Comparison of ENCODE assay signal across 7 mouse cellular contexts in genomic region chrX:53055771-53056170, GRCm38 (mm10).
DNase-seq lines count a peak whose midpoint lies in the region; ATAC-seq and TF ChIP-seq lines count a peak whose summit lies in the region.

No protein-coding gene starts in this region.

- no peak for TF ChIP-seq RAD21 in CH12.LX (IDR thresholded peaks at IDR 0.05; ENCODE audit: low read depth, low read length)

- in situ Hi-C loops in CH12.LX (cut with MboI; ENCODE audit: low pct_ligation_motif_present, low pct_unique_long_range_greater_than_20kb, low sequenced_read_pairs) = no loop called here

- 0 out of 4 replicates have a peak, but pooled peaks cover 0 to 4% of the 10 kb centered on the region in 2 experiments for H3K4me1 ChIP-seq in CH12.LX (ENCODE audit: control insufficient read depth in 1 of 2, insufficient read depth in 2 of 2)
- 0 out of 2 replicates have a peak, but pooled peaks cover 4% of the 10 kb centered on the region for H3K4me1 ChIP-seq in heart, embryonic 15.5 days (replicated peaks)
- H3K4me1 ChIP-seq in liver, embryonic 14.5 days (replicated peaks; ENCODE audit: control insufficient read depth in 2 of 2, insufficient read depth in 2 of 2, low read length in 1 of 2) = peaks cover 0 to 6% of the 10 kb centered on the region in 2 experiments; a peak in 2 of 4 replicates
- H3K4me1 ChIP-seq in stomach, embryonic 14.5 days (ENCODE audit: control insufficient read depth, insufficient read depth, low read length) = 0 out of 2 replicates have a peak, but pooled peaks cover 4% of the 10 kb centered on the region

- ATAC-seq in heart, embryonic 15.5 days (replicated peaks; ENCODE audit: insufficient number of reproducible peaks, insufficient read depth, low FRiP score, low read depth) = no peak
- no peak for ATAC-seq in liver, embryonic 14.5 days (ENCODE audit: insufficient read depth)
- ATAC-seq in stomach, embryonic 14.5 days (ENCODE audit: insufficient number of reproducible peaks, insufficient read depth, low FRiP score, low read depth) = no peak

- H3K4me2 ChIP-seq in CH12.LX (ENCODE audit: insufficient read depth, low read depth, poor library complexity, severe bottlenecking) = peak overlapping the region; percentile 30
- peak overlapping the region; percentile 62; the same call in 1 of the 2 replicates for H3K4me2 ChIP-seq in heart, embryonic 15.5 days
- peak overlapping the region; percentile 81 for H3K4me2 ChIP-seq in liver, embryonic 14.5 days (ENCODE audit: low read depth)
- H3K4me2 ChIP-seq in stomach, embryonic 14.5 days (replicated peaks; ENCODE audit: low read depth, low read length) = peak overlapping the region; percentile 40

- DNase-seq in CH12.LX (ENCODE audit: extremely low read depth) = peak; percentile 28
- DNase-seq in adrenal gland, postnatal 10 days = peak; percentile 37
- peak in 1 of 3 experiments; percentile 29 for DNase-seq in liver, embryonic 14.5 days (ENCODE audit: low read depth in 3 of 3, low spot score in 3 of 3)
- no peak for DNase-seq in urinary bladder, postnatal 14 days (ENCODE audit: low spot score)
- DNase-seq in spleen, adult 12 weeks (ENCODE audit: low spot score) = no peak

- no peaks in the 10 kb centered on the region for H3K79me2 ChIP-seq in CH12.LX (replicated peaks; ENCODE audit: control insufficient read depth, extremely low read depth, insufficient read depth, poor library complexity, severe bottlenecking)

- TF ChIP-seq EP300 in CH12.LX (IDR thresholded peaks at IDR 0.05; ENCODE audit: low read length) = no peak
- no peak for TF ChIP-seq EP300 in liver, embryonic 14.5 days (IDR thresholded peaks at IDR 0.05; ENCODE audit: low read depth)

- peaks cover 0 to 4% of the 10 kb centered on the region in 2 experiments for H3K36me3 ChIP-seq in CH12.LX (replicated peaks in 1 of 2; ENCODE audit: control insufficient read depth in 1 of 2, insufficient read depth in 1 of 2, low read length in 1 of 2)
- no peaks in the 10 kb centered on the region for H3K36me3 ChIP-seq in heart, embryonic 15.5 days
- no peaks in the 10 kb centered on the region for H3K36me3 ChIP-seq in liver, embryonic 14.5 days (replicated peaks; ENCODE audit: control insufficient read depth, insufficient read depth, low read depth)
- H3K36me3 ChIP-seq in stomach, embryonic 14.5 days (ENCODE audit: control insufficient read depth, insufficient read depth, low read length) = no peaks in the 10 kb centered on the region; the same call in 1 of the 2 replicates

- no peaks in the 10 kb centered on the region for H3K27me3 ChIP-seq in CH12.LX (replicated peaks)
- H3K27me3 ChIP-seq in heart, embryonic 15.5 days = no peaks in the 10 kb centered on the region
- peaks cover 21% of the 10 kb centered on the region for H3K27me3 ChIP-seq in liver, embryonic 14.5 days (ENCODE audit: control insufficient read depth, insufficient read depth, low read length)
- H3K27me3 ChIP-seq in stomach, embryonic 14.5 days (ENCODE audit: control insufficient read depth, insufficient read depth, low read length) = no peaks in the 10 kb centered on the region

- dilution Hi-C loops in CH12.LX (cut with MboI; ENCODE audit: extremely low pct_ligation_motif_present, extremely low pct_unique_long_range_greater_than_20kb, low sequenced_read_pairs) = no loop called here

- whole genome bisulfite sequencing in heart, embryonic 15.5 days = 12% methylated on average over 9 of the region's 9 CpGs
- 10% methylated on average over 9 of the region's 9 CpGs for WGBS in liver, embryonic 14.5 days (ENCODE audit: insufficient replicate concordance)
- 14% methylated on average over 9 of the region's 9 CpGs for WGBS in stomach, embryonic 14.5 days

- H3K4me3 ChIP-seq in CH12.LX (replicated peaks in 1 of 3; ENCODE audit: low read depth in 2 of 3, low read length in 2 of 3, poor library complexity in 1 of 3) = peak overlapping the region in 2 of 3 experiments; percentile 41 to 63
- peak overlapping the region; percentile 66 for H3K4me3 ChIP-seq in heart, embryonic 15.5 days
- H3K4me3 ChIP-seq in liver, embryonic 14.5 days (ENCODE audit: insufficient read depth in 1 of 2, low read depth in 2 of 2, low read length in 2 of 2) = peak overlapping the region; percentile 68 to 72
- H3K4me3 ChIP-seq in stomach, embryonic 14.5 days (ENCODE audit: low read depth, low read length) = peak overlapping the region; percentile 54

- no peak for TF ChIP-seq POLR2A in CH12.LX (IDR thresholded peaks at IDR 0.05; ENCODE audit: low read depth, low read length)

- TF ChIP-seq CTCF in CH12.LX (conservative IDR thresholded peaks at IDR 0.05 in 1 of 2, IDR thresholded peaks at IDR 0.05 in 1 of 2; ENCODE audit: low read depth in 2 of 2, low read length in 2 of 2) = no peak
- no peak for TF ChIP-seq CTCF in liver, embryonic 14.5 days (IDR thresholded peaks at IDR 0.05; ENCODE audit: low read depth)

- no peak overlapping the region for H3K9ac ChIP-seq in CH12.LX (ENCODE audit: insufficient read depth, low read depth)
- H3K9ac ChIP-seq in heart, embryonic 15.5 days = peak overlapping the region; percentile 79
- peak overlapping the region; percentile 76 for H3K9ac ChIP-seq in liver, embryonic 14.5 days (replicated peaks)
- H3K9ac ChIP-seq in stomach, embryonic 14.5 days (replicated peaks; ENCODE audit: low read depth, low read length) = peak overlapping the region; percentile 79

- H3K27ac ChIP-seq in CH12.LX (ENCODE audit: insufficient read depth, low read depth) = no peak overlapping the region
- peak overlapping the region; percentile 97 for H3K27ac ChIP-seq in heart, embryonic 15.5 days
- H3K27ac ChIP-seq in liver, embryonic 14.5 days = no peak overlapping the region
- H3K27ac ChIP-seq in stomach, embryonic 14.5 days (ENCODE audit: low read length) = peak overlapping the region; percentile 96; the same call in 1 of the 2 replicates

- H3K9me3 ChIP-seq in CH12.LX (replicated peaks; ENCODE audit: low read length) = no peaks in the 10 kb centered on the region
- no peaks in the 10 kb centered on the region for H3K9me3 ChIP-seq in heart, embryonic 15.5 days (replicated peaks)
- no peaks in the 10 kb centered on the region for H3K9me3 ChIP-seq in liver, embryonic 14.5 days (ENCODE audit: control insufficient read depth, low read length)
- H3K9me3 ChIP-seq in stomach, embryonic 14.5 days (ENCODE audit: control insufficient read depth, low read depth, low read length) = no peaks in the 10 kb centered on the region

TF ChIP-seq in CH12.LX, 34 proteins besides CTCF, POLR2A, EP300 and RAD21:
- TF ChIP-seq NRF1 (IDR thresholded peaks at IDR 0.05; ENCODE audit: low read depth, low read length) (no peak), BHLHE40 (IDR thresholded peaks at IDR 0.05; ENCODE audit: low read depth, low read length) (no peak), UBTF (IDR thresholded peaks at IDR 0.05; ENCODE audit: low read depth, low read length) (no peak), TCF12 (IDR thresholded peaks at IDR 0.05; ENCODE audit: low read depth, low read length) (no peak), PAX5 (IDR thresholded peaks at IDR 0.05; ENCODE audit: low read length) (no peak), ZC3H11A (IDR thresholded peaks at IDR 0.05; ENCODE audit: low read depth, low read length) (no peak), NELFE (IDR thresholded peaks at IDR 0.05; ENCODE audit: low read depth, low read length) (no peak), MEF2A (IDR thresholded peaks at IDR 0.05; ENCODE audit: borderline replicate concordance, low read depth, low read length) (no peak), ELF1 (IDR thresholded peaks at IDR 0.05; ENCODE audit: low read depth, low read length) (no peak), USF2 (conservative IDR thresholded peaks at IDR 0.05; ENCODE audit: low read depth, low read length) (no peak), MAX (IDR thresholded peaks at IDR 0.05; ENCODE audit: low read length) (no peak), USF1 (IDR thresholded peaks at IDR 0.05; ENCODE audit: low read depth, low read length) (no peak), ZKSCAN1 (IDR thresholded peaks at IDR 0.05; ENCODE audit: borderline replicate concordance, low read depth, low read length) (no peak), RCOR1 (conservative IDR thresholded peaks at IDR 0.05; ENCODE audit: low read depth, low read length) (no peak), ZNF384 (IDR thresholded peaks at IDR 0.05; ENCODE audit: low read depth, low read length) (no peak), CHD2 (IDR thresholded peaks at IDR 0.05; ENCODE audit: low read length) (no peak), CHD1 (IDR thresholded peaks at IDR 0.05; ENCODE audit: low read depth, low read length) (no peak), ETS1 (conservative IDR thresholded peaks at IDR 0.05; ENCODE audit: low read depth, low read length) (no peak), IRF4 (IDR thresholded peaks at IDR 0.05; ENCODE audit: low read depth, low read length) (no peak), KAT2A (IDR thresholded peaks at IDR 0.05; ENCODE audit: insufficient replicate concordance, low read length) (no peak)

Comparison
In these comparisons a context has a peak if more than half of its experiments do, and no peak if none do; other contexts are left out.
1. DNase-seq: peak in CH12.LX (single experiment) and adrenal gland, postnatal 10 days (single experiment); none in urinary bladder, postnatal 14 days (single experiment) and spleen, adult 12 weeks (single experiment).
2. H3K27ac ChIP-seq: peak in heart, embryonic 15.5 days (single experiment) and stomach, embryonic 14.5 days (single experiment); none in CH12.LX (single experiment) and liver, embryonic 14.5 days (single experiment).
3. H3K4me2 ChIP-seq: peak in every context shown above with its lines; median percentile 81 in liver, embryonic 14.5 days; 62 in heart, embryonic 15.5 days; 40 in stomach, embryonic 14.5 days; 30 in CH12.LX.
4. Peak in every context shown above with its lines, with median percentiles within 50 percentile points of each other: H3K4me3 ChIP-seq.